Mouse (Mus musculus) thymus, postnatal 25 days (tissue): ENCODE results near the gene Rrp9.

ENCODE experiments used
- DNase-seq: peaks from one replicate; pipeline ENCODE4 v3.0.0; 2022

Rrp9 gene

GRCm38 (mm10) chr9:106475663-106476001, at the start of gene Rrp9:
Gene Rrp9 (plus strand): TSS chr9:106475963.
- DNase-seq, result no peak

DNA sequence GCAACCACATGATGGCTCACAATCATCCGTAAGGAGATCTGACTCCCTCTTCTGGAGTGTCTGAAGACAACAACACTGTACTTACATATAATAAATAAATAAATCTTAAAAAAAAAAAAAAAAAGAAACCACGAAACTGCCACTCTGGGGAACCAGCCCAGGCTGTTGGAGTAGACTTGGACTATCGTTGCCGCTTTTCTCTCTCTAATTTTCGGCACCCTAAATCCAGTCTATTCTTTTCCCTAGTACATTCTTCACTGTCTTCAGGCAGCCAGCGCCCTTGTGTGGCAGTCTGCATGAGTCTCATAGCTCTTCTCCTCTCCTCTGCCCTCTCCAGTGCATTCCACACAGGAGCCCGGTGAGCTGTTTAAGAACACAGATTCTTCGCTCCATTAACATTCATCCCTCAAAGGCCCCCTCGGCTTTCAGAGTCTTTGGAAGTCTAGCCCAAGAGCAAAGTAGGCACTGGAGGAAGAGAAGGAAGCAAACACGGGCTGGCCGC, 47.0 kb upstream of the Rrp9 start:
- no peak for DNase-seq

DNA sequence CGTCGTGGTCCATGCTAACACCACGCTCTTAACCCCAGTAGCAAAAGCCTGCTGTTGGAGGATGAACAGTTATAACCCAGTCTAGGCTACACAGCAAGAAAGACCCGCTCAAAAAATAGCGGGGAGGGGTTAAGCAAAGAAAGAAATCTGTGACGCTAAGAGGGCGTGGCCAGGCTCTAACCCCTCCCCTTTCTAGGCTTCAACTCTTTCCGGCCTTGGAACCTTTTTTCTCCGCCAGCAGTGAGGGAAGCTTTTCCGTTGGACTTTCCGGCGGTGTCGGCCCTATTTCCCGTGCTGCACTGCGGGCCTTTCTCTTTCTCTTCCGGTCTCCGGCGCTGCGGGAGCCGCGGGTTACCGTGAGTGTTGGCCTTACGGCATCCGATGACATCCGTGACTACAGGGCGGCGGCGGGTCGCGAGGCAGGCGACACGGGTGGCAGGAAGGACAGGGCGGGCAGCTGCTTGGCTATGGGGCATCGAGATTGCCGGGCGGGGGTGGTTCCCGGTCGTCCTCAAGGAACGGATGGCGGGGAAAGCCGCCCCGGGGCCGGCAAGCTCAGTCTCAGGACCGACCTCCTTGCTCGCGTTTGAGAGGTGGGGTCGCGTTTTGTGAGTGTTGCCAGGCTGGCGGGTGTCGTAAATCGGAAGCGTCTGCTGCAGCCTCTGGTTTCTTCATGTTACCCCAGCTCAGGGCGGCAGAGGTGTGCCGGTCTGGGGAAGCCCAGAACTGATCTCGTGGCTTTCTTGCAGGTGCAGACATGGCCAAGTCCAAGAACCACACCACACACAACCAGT, 46.3 kb upstream of the Rrp9 start, which contains the start of gene Rpl29:
Gene Rpl29 (plus strand): TSS at position 234 of the 794 bp plus-strand sequence.
- DNase-seq, result peak; percentile 96

DNA sequence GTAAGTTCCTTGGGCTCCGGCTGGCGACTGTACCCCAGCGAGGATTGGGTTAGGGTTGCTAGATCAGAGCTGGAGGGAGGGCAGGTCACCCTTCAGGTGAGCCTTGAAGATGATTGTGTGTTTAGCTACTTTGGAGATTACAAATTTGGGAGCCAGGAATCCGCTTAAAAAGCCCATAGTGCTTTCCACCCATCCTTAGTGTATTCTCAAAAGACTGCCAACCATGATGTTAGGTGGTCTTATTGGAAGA, 45.8 kb upstream of the Rrp9 start:
- no peak for DNase-seq

- DNase-seq, result no peak
Observed at GRCm38 (mm10) chr9:106433389-106433788, 42.4 kb upstream of the Rrp9 start.

- DNase-seq, result no peak
Observed at GRCm38 (mm10) chr9:106436566-106436965, 39.2 kb upstream of the Rrp9 start.

DNA sequence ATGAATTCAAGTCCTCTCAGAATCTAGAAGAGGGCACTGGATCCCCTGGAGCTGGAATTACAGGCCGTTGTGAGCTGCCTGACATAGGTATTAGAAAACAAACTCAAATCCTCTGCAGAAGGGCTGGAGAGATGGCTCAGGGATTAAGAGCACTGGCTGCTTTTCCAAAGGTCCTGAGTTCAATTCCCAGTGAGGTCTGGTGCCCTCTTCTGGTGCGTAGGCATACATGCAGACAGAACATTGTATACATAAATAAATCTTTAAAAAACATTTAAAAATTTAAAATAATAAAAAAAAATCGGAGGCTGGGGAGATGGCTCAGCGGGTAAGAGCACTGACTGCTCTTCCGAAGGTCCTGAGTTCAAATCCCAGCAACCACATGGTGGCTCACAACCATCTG, 33.1 kb upstream of the Rrp9 start:
- DNase-seq, result no peak

- no peak for DNase-seq
Observed at GRCm38 (mm10) chr9:106444836-106445235, 30.9 kb upstream of the Rrp9 start.

DNA sequence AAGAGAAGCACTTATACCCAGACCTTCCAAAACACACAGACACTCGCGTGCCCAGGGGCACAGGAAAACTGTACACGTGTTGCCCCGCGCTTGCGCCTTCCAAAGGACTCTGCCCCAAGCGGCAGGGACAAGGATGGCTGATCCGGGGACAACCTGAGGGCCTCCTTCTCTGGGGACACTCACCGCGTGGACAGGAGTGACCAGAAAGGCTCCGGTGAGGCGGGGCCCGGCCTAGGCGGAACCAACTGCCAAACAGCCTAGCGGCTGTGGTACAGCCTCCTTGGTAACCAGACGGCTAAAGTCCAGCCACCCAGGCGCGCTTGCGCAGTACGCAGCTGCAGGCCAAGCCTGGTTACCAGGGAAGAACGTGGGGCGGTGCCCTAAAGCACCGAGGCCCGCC, 28.4 kb upstream of the Rrp9 start, which contains the start of the genes Abhd14b and Abhd14a:
Gene Abhd14b (plus strand): TSS at position 112 of the 400 bp plus-strand sequence.
Gene Abhd14a (minus strand): TSS at position 331 of the 400 bp plus-strand sequence.
- DNase-seq, result peak; percentile 77

DNA sequence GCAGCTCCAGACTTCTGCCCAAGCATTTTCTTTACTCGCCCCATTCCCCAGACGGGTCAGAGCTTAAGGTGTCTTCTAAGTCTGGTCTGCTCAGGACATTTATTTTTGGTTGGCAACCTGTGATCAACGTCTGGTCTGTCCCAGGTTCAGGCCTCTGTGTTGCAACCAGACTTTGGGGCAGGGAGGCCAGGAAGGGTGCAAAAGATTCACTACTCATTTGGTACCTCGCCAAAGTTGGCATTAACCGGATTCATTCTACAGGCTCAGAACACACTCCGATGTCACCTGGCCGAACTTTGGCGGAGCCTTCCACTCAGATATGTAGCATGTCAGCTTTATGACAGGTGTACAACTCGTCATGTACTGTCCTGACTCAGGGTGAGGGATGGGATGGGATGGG, 27.8 kb upstream of the Rrp9 start:
- no peak for DNase-seq

- DNase-seq, result peak; percentile 62
Observed at GRCm38 (mm10) chr9:106448498-106449031, 27.2 kb upstream of the Rrp9 start.

DNA sequence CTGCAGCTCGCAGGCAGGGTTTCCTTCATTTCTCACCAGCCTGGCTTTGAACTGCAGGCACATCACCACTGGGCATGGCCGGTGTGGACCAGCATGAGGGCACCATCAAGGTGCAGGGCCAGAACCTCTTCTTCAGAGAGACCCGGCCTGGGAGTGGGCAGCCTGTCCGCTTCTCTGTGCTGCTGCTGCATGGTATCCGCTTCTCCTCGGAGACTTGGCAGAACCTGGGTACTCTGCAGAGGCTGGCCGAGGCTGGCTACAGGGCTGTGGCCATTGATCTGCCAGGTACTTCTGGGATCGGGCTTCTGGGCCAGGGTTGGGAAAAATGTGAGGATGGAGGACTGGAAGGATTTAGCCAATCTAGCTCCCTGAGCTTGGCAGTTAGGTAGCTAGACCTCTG, 25.8 kb upstream of the Rrp9 start:
- no peak for DNase-seq

DNA sequence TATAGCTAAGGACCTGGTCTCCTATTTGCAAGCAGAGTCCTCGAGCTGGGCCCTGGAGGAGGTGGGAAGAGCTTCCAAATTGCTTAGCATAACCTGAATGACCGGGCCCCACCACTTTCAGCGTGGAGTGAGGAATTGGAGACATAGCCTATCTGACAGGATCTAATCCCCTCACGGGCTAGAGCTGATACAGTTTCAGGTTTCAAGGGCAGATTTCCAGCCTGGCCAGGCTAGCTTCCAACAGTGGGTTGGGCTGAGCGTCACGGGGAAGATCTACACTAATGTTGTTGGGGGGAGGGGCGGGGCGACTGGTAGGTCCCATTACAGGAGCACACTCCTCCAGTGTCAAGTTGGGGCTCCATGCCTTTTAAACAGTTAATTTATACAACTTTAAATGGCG, 25.1 kb upstream of the Rrp9 start:
- DNase-seq, result no peak

- no peak for DNase-seq
Observed at GRCm38 (mm10) chr9:106451298-106451697, 24.5 kb upstream of the Rrp9 start.

- DNase-seq, result no peak
Observed at GRCm38 (mm10) chr9:106451899-106452298, 23.9 kb upstream of the Rrp9 start.

DNA sequence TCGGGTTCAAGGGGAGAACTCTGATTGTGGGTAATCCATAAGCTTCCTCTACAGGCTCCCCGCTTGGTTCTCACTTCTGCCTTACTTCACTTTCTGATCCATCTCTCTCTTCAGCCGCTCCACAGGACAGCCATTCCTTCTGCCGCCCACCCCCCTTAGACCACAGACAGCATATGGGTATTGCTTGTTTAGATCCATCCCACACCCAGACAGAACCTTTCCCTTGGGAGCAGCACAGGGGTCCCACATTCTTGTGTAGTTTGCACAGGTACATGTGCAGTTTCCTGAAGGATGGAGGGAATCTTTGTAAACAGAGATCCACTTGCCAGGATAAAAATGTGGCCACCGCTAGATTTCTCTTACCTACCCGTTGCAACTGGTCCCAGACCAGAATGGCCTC, 23.4 kb upstream of the Rrp9 start:
- DNase-seq, result no peak

DNA sequence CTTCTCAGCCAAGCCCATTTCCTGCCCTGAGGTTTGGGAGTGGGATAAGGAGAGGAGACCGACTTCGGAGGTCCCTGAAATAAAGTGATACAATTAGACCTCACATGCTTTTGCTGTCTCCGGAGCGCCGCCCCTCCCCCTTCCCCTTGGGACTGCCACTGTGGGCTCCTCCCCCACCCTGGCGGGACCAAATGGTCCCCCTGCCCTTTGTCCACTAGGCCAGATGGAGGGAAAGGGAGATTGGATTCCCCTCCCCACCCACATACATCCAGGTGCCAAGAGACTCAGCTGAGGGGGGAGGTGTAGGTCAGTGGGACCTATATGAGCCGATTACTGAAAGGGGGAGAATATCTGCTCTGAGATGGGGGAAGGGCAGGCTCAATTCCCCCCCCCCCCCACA, 22.9 kb upstream of the Rrp9 start:
- no peak for DNase-seq

DNA sequence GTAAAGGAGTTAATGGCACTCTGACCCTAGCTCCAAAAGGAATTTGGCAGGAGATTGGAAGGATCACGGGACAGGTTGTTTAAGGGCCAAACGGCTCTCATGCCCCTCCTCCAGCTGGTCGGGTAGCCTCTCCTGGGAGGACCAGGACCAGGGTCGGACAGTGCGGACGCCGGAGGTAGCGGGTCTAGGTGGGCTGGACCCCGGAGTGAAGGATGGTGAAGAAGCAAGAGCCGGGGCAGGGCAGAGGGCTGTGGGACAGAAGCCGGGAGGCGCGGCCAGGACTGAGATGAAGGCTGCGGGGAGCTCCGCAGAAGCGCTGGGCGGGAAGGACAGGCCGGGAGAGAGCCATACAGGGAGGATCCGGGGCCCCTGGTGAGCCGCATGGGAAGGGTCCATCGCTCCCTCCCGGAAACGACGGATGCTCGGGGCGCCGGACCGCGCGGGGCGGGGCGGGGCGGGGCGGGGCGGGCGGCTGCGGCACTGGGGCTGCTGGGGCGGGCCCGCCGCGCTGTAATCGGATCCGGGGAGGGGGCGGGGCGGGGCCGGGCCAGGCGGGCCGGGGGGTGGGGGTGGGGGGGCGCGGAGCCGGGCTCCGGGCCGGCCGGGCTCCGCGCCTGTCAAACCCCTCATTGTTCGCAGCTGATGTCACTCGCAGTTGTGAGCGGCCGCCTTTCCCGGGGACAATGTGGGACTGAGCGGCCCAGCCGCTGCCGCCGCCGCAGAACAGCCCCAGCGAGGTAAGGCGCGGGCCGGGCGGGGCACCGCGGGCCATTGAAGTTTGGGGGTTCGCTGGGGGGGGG, 22.3 kb upstream of the Rrp9 start, which contains the start of gene Pcbp4:
Gene Pcbp4 (plus strand): TSS at position 21 of the 800 bp plus-strand sequence.
- peak; percentile 36 for DNase-seq

DNA sequence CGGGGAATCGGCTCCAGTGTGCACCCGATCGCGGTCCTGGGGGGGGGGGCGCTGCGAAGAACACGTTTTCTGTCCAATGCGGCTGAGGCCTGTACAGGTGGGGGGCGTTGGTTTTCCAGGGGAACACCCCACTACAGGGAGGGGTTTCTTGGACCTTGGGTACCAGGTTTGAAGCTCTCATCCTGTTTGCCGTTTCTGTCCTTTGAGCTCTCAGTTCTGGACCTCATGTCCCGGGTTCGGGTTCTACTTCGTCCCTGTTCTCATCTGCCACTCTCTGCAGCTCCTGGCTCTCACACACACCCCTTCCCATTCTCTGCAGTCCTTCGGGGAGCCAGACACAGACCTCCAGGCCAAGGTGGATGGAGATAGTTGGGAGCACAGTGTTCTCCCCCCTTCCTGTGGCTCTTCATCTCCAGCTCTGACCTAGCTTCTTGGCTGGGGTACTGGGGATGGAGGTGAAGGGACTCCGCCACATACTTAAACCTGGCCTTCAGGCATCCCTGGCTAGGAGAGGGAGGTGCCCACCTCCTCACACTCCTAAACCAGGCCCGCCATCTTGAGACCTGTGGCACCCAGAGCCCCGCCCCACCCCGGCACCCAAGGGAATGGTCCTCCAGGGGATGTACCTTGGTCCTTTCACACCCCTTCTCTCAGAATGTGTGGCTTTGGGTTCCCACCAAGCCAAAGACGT, 21.5 kb upstream of the Rrp9 start:
- DNase-seq, result no peak

GRCm38 (mm10) chr9:106454888-106455681, 20.7 kb upstream of the Rrp9 start:
- DNase-seq, result no peak

- DNase-seq, result no peak
Observed at GRCm38 (mm10) chr9:106456325-106457162, 19.2 kb upstream of the Rrp9 start.
